Comparison of ENCODE assay signal across 12 mouse cellular contexts in the genomic region with DNA sequence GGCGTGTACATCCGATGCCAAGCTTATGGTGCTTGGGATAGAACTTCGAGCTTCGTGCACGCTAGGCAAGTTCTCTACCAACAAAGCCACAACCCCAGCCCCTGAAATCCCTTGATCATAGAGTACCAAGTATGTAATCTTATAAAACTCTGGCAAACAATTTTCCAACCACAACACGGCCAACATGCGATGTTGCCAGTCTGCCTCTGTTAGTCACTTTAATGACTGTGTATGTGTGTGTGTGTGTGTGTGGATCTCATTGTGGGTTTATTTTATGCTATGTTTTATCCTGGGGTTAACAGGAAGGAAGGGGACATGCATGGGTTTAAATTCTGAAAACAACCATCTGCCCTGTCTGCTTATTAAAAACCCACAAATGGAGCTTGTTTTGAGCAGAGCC.
"Had no signal": no experiment of that assay in that cellular context is flagged by ENCODE, and none has a peak within 500 bp of the region (broad histone marks: within the 10 kb centered on the region; RNA-seq: fewer than 3 reads in every experiment).

No protein-coding gene starts in this region.

- DNase-seq: lung, adult 18-20 months; lung, embryonic 14.5 days; lung, postnatal 10 days; lung, postnatal 4 days; right cerebral cortex, postnatal 14 days; thymus, adult 18-20 months; thymus, postnatal 14 days; thymus, postnatal 36 days had no signal

- H3K9ac ChIP-seq: lung, embryonic 14.5 days; midbrain, embryonic 13.5 days; midbrain, embryonic 15.5 days; neural tube, embryonic 12.5 days had no signal

- H3K4me1 ChIP-seq: midbrain, embryonic 15.5 days; neural tube, embryonic 12.5 days had no signal

- H3K27me3 ChIP-seq: midbrain, embryonic 13.5 days; midbrain, embryonic 15.5 days; neural tube, embryonic 12.5 days had no signal

- H3K27ac ChIP-seq: midbrain, embryonic 13.5 days; midbrain, embryonic 15.5 days; neural tube, embryonic 12.5 days had no signal

- H3K36me3 ChIP-seq: midbrain, embryonic 13.5 days; midbrain, embryonic 15.5 days; neural tube, embryonic 12.5 days had no signal

- H3K4me2 ChIP-seq: lung, embryonic 14.5 days; midbrain, embryonic 11.5 days; midbrain, embryonic 13.5 days; midbrain, embryonic 15.5 days; neural tube, embryonic 12.5 days had no signal

- H3K4me3 ChIP-seq: midbrain, embryonic 13.5 days; midbrain, embryonic 15.5 days; neural tube, embryonic 12.5 days had no signal

- ATAC-seq: midbrain, embryonic 13.5 days; midbrain, embryonic 15.5 days had no signal

- H3K9me3 ChIP-seq: midbrain, embryonic 13.5 days; midbrain, embryonic 15.5 days; neural tube, embryonic 12.5 days had no signal
